Mouse (Mus musculus) CH12.LX (cell line): ENCODE measurements around the gene Nup133. TPM values are rescaled to one million over a fixed set of nuclear protein-coding genes. Genes with fewer than 3 reads are reported as not detected.

Experiments
- DNase-seq: peaks from one replicate; pipeline ENCODE4 v3.0.0-alpha.2; 2013; ENCODE audit errors: extremely low read depth
- H3K27ac ChIP-seq: 2 replicates; pipeline ENCODE4 v1.5.1; 2012; ENCODE audit warnings: low read depth, mild to moderate bottlenecking, control low read depth, moderate library complexity; ENCODE audit not compliant: insufficient read depth
- H3K27me3 ChIP-seq: replicated peaks from 2 replicates; pipeline ENCODE3; 2012; ENCODE audit warnings: inconsistent platforms
- H3K36me3 ChIP-seq, 2 experiments: replicated peaks in 1 of 2; 2 replicates each; pipeline versions ENCODE3 to v1.6.1; 2012; ENCODE audit warnings: inconsistent platforms in 1 of 2, low read length in 1 of 2, mild to moderate bottlenecking in 1 of 2, mixed read lengths in 1 of 2, moderate library complexity in 1 of 2; ENCODE audit not compliant: control insufficient read depth in 1 of 2, insufficient read depth in 1 of 2
- H3K4me1 ChIP-seq, 2 experiments: 2 replicates each; pipeline ENCODE4 v1.6.1; 2012; ENCODE audit warnings: inconsistent platforms in 1 of 2, moderate library complexity in 1 of 2; ENCODE audit not compliant: insufficient read depth in 2 of 2, control insufficient read depth in 1 of 2
- H3K4me2 ChIP-seq: 2 replicates; pipeline ENCODE4 v1.6.1; 2012; ENCODE audit warnings: low read depth, mild to moderate bottlenecking, control low read depth; ENCODE audit not compliant: poor library complexity, insufficient read depth, severe bottlenecking
- H3K4me3 ChIP-seq, 3 experiments: fragments of 150-350 bp in 1 of 3; sonication (generic) in 1 of 3; replicated peaks in 1 of 3; 2 replicates each; pipeline versions ENCODE3 to v1.5.1; 2011 to 2012; ENCODE audit warnings: low read depth in 2 of 3, low read length in 2 of 3, mild to moderate bottlenecking in 2 of 3, moderate library complexity in 2 of 3, control low read depth in 1 of 3, improper control_type of control experiment in 1 of 3, inconsistent platforms in 1 of 3, mixed read lengths in 1 of 3; ENCODE audit not compliant: poor library complexity in 1 of 3
- H3K79me2 ChIP-seq: replicated peaks from 2 replicates; pipeline ENCODE4 v1.6.1; 2012; ENCODE audit warnings: mild to moderate bottlenecking, moderate library complexity; ENCODE audit not compliant: control insufficient read depth, poor library complexity, insufficient read depth, severe bottlenecking; ENCODE audit errors: extremely low read depth
- H3K9ac ChIP-seq: 2 replicates; pipeline ENCODE4 v1.6.1; 2012; ENCODE audit warnings: low read depth, mild to moderate bottlenecking, control low read depth, moderate library complexity; ENCODE audit not compliant: insufficient read depth
- H3K9me3 ChIP-seq: replicated peaks from 2 replicates; pipeline ENCODE3; 2012; ENCODE audit warnings: low read length, inconsistent platforms, mixed read lengths
- BHLHE40 ChIP-seq: IDR thresholded peaks from 2 replicates; pipeline ENCODE4 v1.6.1; 2011; ENCODE audit warnings: mild to moderate bottlenecking, low read depth, low read length, improper control_type of control experiment
- CHD1 ChIP-seq: IDR thresholded peaks from 2 replicates; pipeline ENCODE4 v1.6.1; 2012; ENCODE audit warnings: low read depth, low read length, improper control_type of control experiment, inconsistent platforms
- CHD2 ChIP-seq: IDR thresholded peaks from 2 replicates; pipeline ENCODE4 v1.6.1; 2011; ENCODE audit warnings: low read length, improper control_type of control experiment
- EP300 ChIP-seq: IDR thresholded peaks from 2 replicates; pipeline ENCODE4 v1.6.1; 2011; ENCODE audit warnings: low read length, improper control_type of control experiment
- JUN ChIP-seq: IDR thresholded peaks from 2 replicates; pipeline ENCODE4 v1.6.1; 2011; ENCODE audit warnings: low read depth, mild to moderate bottlenecking, low read length, improper control_type of control experiment, moderate library complexity; ENCODE audit not compliant: insufficient read depth
- KAT2A ChIP-seq: IDR thresholded peaks from 2 replicates; pipeline ENCODE4 v1.6.1; 2012; ENCODE audit warnings: low read length, improper control_type of control experiment, inconsistent platforms; ENCODE audit not compliant: insufficient replicate concordance
- MAX ChIP-seq: IDR thresholded peaks from 2 replicates; pipeline ENCODE4 v1.6.1; 2011; ENCODE audit warnings: low read length, improper control_type of control experiment
- MEF2A ChIP-seq: IDR thresholded peaks from 2 replicates; pipeline ENCODE4 v1.6.1; 2014; ENCODE audit warnings: low read depth, mild to moderate bottlenecking, inconsistent platforms, low read length, improper control_type of control experiment, borderline replicate concordance
- MXI1 ChIP-seq: IDR thresholded peaks from 2 replicates; pipeline ENCODE4 v1.6.1; 2011; ENCODE audit warnings: mild to moderate bottlenecking, low read depth, low read length, improper control_type of control experiment
- RAD21 ChIP-seq: IDR thresholded peaks from 2 replicates; pipeline ENCODE4 v1.6.1; 2011; ENCODE audit warnings: low read depth, mild to moderate bottlenecking, low read length, improper control_type of control experiment, moderate library complexity
- SIN3A ChIP-seq: IDR thresholded peaks from 2 replicates; pipeline ENCODE4 v1.6.1; 2012; ENCODE audit warnings: low read length, improper control_type of control experiment, inconsistent platforms
- UBTF ChIP-seq: IDR thresholded peaks from 2 replicates; pipeline ENCODE4 v1.6.1; 2012; ENCODE audit warnings: low read depth, mild to moderate bottlenecking, inconsistent platforms, low read length, improper control_type of control experiment, moderate library complexity
- ZKSCAN1 ChIP-seq: IDR thresholded peaks from 2 replicates; pipeline ENCODE4 v1.6.1; 2012; ENCODE audit warnings: low read depth, inconsistent platforms, low read length, improper control_type of control experiment, borderline replicate concordance
- ZMIZ1 ChIP-seq: IDR thresholded peaks from 2 replicates; pipeline ENCODE4 v1.6.1; 2012; ENCODE audit warnings: low read depth, mild to moderate bottlenecking, inconsistent platforms, low read length, improper control_type of control experiment
- ZNF384 ChIP-seq: IDR thresholded peaks from 2 replicates; pipeline ENCODE4 v1.6.1; 2012; ENCODE audit warnings: low read depth, low read length, improper control_type of control experiment, inconsistent platforms
- dilution Hi-C: fragments of 300-500 bp; cut with MboI; formaldehyde crosslinking; loops from 2 replicates; pipeline ENCODE4 v1.14.3; 2020; ENCODE audit warnings: low sequenced_read_pairs; ENCODE audit not compliant: extremely low pct_unique_long_range_greater_than_20kb, extremely low pct_ligation_motif_present
- in situ Hi-C: fragments of 300-500 bp; cut with MboI; formaldehyde crosslinking; loops from 3 replicates; pipeline ENCODE4 v1.14.3; 2019; ENCODE audit warnings: low sequenced_read_pairs, low pct_ligation_motif_present, low pct_unique_long_range_greater_than_20kb, mixed read lengths
- polyA plus RNA-seq: library from polyadenylated mRNA; unstranded; fragments of >175 nt; gene quantifications from 2 replicates; pipeline ENCODE4 v1.2.1, GENCODE M21; 2012; ENCODE audit warnings: low read depth; ENCODE audit not compliant: insufficient read length
- total RNA-seq, 2 experiments: library from RNA; depleted of rRNA; stranded (reverse); fragments of 300-350 nt in 1 of 2; fragments of >200 nt in 1 of 2; gene quantifications; 2 replicates each; pipeline ENCODE4 v1.2.3; 2012 to 2014

Gene Nup133
- total and polyA plus RNA-seq, 3 experiments, result 32.8 to 49.0 (median 39.6) TPM

- peaks cover 5% of the 10 kb centered on the region for H3K9me3 ChIP-seq
- H3K36me3 ChIP-seq, result no peaks in the 10 kb centered on the region
- no peak for DNase-seq
- TF ChIP-seq KAT2A (no peak), UBTF (no peak), CHD2 (no peak), BHLHE40 (no peak), ZNF384 (no peak), EP300 (no peak), MEF2A (no peak), CHD1 (no peak), MXI1 (no peak), ZKSCAN1 (no peak), SIN3A (no peak), MAX (no peak)
- H3K4me3 ChIP-seq, result no peak overlapping the region
- no peak overlapping the region for H3K27ac ChIP-seq
- no peak overlapping the region for H3K4me2 ChIP-seq
- in situ Hi-C loops, result no loop called here
- H3K9ac ChIP-seq, result no peak overlapping the region
- peaks cover 70% of the 10 kb centered on the region for H3K27me3 ChIP-seq
- H3K4me1 ChIP-seq, result peaks cover 0 to 8% of the 10 kb centered on the region in 2 experiments; a peak in 2 of 4 replicates
- H3K79me2 ChIP-seq, result no peaks in the 10 kb centered on the region
- dilution Hi-C loops, result no loop called here
Measured at GRCm38 (mm10) chr8:123887956-123888355, 61.1 kb downstream of the Nup133 start.

GRCm38 (mm10) chr8:123887163-123887562, 61.9 kb downstream of the Nup133 start:
- Histone ChIP-seq H3K9me3 (peaks cover 5% of the 10 kb centered on the region), H3K27ac (no peak overlapping the region), H3K36me3 (no peaks in the 10 kb centered on the region), H3K27me3 (peaks cover 76% of the 10 kb centered on the region), H3K79me2 (no peaks in the 10 kb centered on the region), H3K4me2 (no peak overlapping the region), H3K4me3 (no peak overlapping the region), H3K9ac (no peak overlapping the region), H3K4me1 (peaks cover 0 to 8% of the 10 kb centered on the region in 2 experiments; a peak in 2 of 4 replicates)
- TF ChIP-seq JUN, result no peak
- TF ChIP-seq ZMIZ1, result no peak
- no peak for TF ChIP-seq RAD21
- in situ Hi-C loops (no loop called here), dilution Hi-C loops (no loop called here)
- DNase-seq, result no peak
